29 mouse cellular contexts compared by ENCODE assay signal in genomic region chr1:93769901-93770300, GRCm38 (mm10). TPM values are rescaled to one million over a fixed set of nuclear protein-coding genes. Genes with fewer than 3 reads are reported as not detected.
A peak's percentile ranks its signal among the peaks of the same experiment; 100 is the strongest.
DNase-seq lines count a peak whose midpoint lies in the region; ATAC-seq and TF ChIP-seq lines count a peak whose summit lies in the region.
"Had no signal": no experiment of that assay in that cellular context is flagged by ENCODE, and none has a peak within 500 bp of the region (broad histone marks: within the 10 kb centered on the region; RNA-seq: fewer than 3 reads in every experiment).

No protein-coding gene starts in this region.

- H3K36me3 ChIP-seq in lung, embryonic 16.5 days (ENCODE audit: control insufficient read depth, insufficient read depth, low read length) = peaks cover 20% of the 10 kb centered on the region
- no peaks in the 10 kb centered on the region for H3K36me3 ChIP-seq in heart, adult 2 months (ENCODE audit: control insufficient read depth, insufficient read depth, low read length)

- no peak for TF ChIP-seq POLR2A in lung, adult 2 months (IDR thresholded peaks at IDR 0.05; ENCODE audit: borderline replicate concordance, extremely low read depth, low read depth, low read length)
- no peak for TF ChIP-seq POLR2A in heart, adult 2 months (IDR thresholded peaks at IDR 0.05; ENCODE audit: insufficient read depth, low read depth, low read length)

- TF ChIP-seq CTCF in lung, adult 2 months (IDR thresholded peaks at IDR 0.05; ENCODE audit: insufficient read depth, low read length) = no peak
- TF ChIP-seq CTCF in heart, adult 2 months (IDR thresholded peaks at IDR 0.05) = no peak

- intact Hi-C loops in heart, adult 2 months (cut with DNase I) = no loop called here

- no peak for TF ChIP-seq EP300 in heart, adult 2 months (IDR thresholded peaks at IDR 0.05; ENCODE audit: insufficient read depth, low read depth, low read length)

- DNase-seq in lung, adult 2 months = peak; percentile 9
- peak; percentile 37 for DNase-seq in lung, postnatal 14 days
- peak; percentile 30 to 74 for DNase-seq in lung, postnatal 4 days
- no peak for DNase-seq in heart, adult 2 months
- DNase-seq in T-cell, adult 2 months (ENCODE audit: low spot score) = no peak
- DNase-seq: adrenal gland, adult 2 months; adrenal gland, postnatal 14 days; B cell, adult 2 months; cerebellum, adult 11 months; cerebellum, adult 2 months; cerebellum, adult 9-11 months; cerebellum, postnatal 25 days; forebrain, postnatal 0 days; gastrocnemius, adult 2 months; gastrocnemius, postnatal 14 days; heart, adult 11 months; heart, postnatal 36 days had no signal

- no peaks in the 10 kb centered on the region for H3K9me3 ChIP-seq in lung, embryonic 16.5 days (ENCODE audit: control insufficient read depth, low read length)
- H3K9me3 ChIP-seq: embryonic facial prominence, embryonic 10.5 days; embryonic facial prominence, embryonic 13.5 days; forebrain, embryonic 10.5 days; forebrain, embryonic 13.5 days; heart, embryonic 15.5 days; hindbrain, embryonic 10.5 days had no signal

- peak; percentile 91 for ATAC-seq in lung, embryonic 16.5 days (ENCODE audit: low read depth)
- no peak for ATAC-seq in monocyte, adult 5-6 weeks (replicated peaks; ENCODE audit: insufficient number of reproducible peaks, low FRiP score, low TSS enrichment, poor library complexity, severe bottlenecking)
- ATAC-seq: forebrain, embryonic 13.5 days; forebrain, postnatal 0 days; Patski had no signal

- H3K9ac ChIP-seq in lung, embryonic 16.5 days (ENCODE audit: low read length) = no peak overlapping the region
- no peak overlapping the region for H3K9ac ChIP-seq in heart, adult 2 months (ENCODE audit: low read depth, low read length)
- H3K9ac ChIP-seq: embryonic facial prominence, embryonic 13.5 days; forebrain, embryonic 13.5 days; forebrain, postnatal 0 days; heart, embryonic 12.5 days; heart, embryonic 15.5 days; hindbrain, embryonic 14.5 days had no signal

- H3K4me3 ChIP-seq in lung, adult 2 months (replicated peaks; ENCODE audit: extremely low read depth, low read depth, low read length) = no peak overlapping the region
- no peak overlapping the region for H3K4me3 ChIP-seq in lung, embryonic 16.5 days (ENCODE audit: low read length)
- H3K4me3 ChIP-seq in heart, adult 2 months = no peak overlapping the region
- H3K4me3 ChIP-seq: embryonic facial prominence, embryonic 10.5 days; embryonic facial prominence, embryonic 13.5 days; forebrain, embryonic 10.5 days; forebrain, embryonic 13.5 days; gastrocnemius, adult 2 months; heart, embryonic 12.5 days; heart, embryonic 15.5 days; hindbrain, embryonic 10.5 days had no signal

- 75% methylated on average over 3 of the region's 3 CpGs for WGBS in lung, adult 2 months
- WGBS in lung, embryonic 16.5 days = 67% methylated on average over 3 of the region's 3 CpGs
- 69% methylated on average over 3 of the region's 3 CpGs for WGBS in heart, adult 2 months

- peaks cover 2% of the 10 kb centered on the region; the same call in 1 of the 2 replicates for H3K79me2 ChIP-seq in heart, adult 2 months (replicated peaks; ENCODE audit: control insufficient read depth, insufficient read depth, low read length)

- H3K27ac ChIP-seq in lung, embryonic 16.5 days (ENCODE audit: low read length) = no peak overlapping the region
- H3K27ac ChIP-seq in heart, adult 2 months = no peak overlapping the region
- H3K27ac ChIP-seq: embryonic facial prominence, embryonic 10.5 days; embryonic facial prominence, embryonic 13.5 days; forebrain, embryonic 10.5 days; forebrain, embryonic 13.5 days; gastrocnemius, adult 2 months; heart, embryonic 15.5 days; hindbrain, embryonic 10.5 days; hindbrain, embryonic 14.5 days had no signal

- H3K4me1 ChIP-seq in lung, adult 2 months (ENCODE audit: control insufficient read depth, insufficient read depth, low read length) = no peaks in the 10 kb centered on the region
- H3K4me1 ChIP-seq in lung, embryonic 16.5 days (replicated peaks; ENCODE audit: control insufficient read depth, insufficient read depth, low read length) = no peaks in the 10 kb centered on the region
- H3K4me1 ChIP-seq in heart, adult 2 months (ENCODE audit: control insufficient read depth, insufficient read depth, low read length) = no peaks in the 10 kb centered on the region
- H3K4me1 ChIP-seq: embryonic facial prominence, embryonic 10.5 days; forebrain, embryonic 10.5 days; forebrain, embryonic 13.5 days; heart, embryonic 12.5 days; heart, embryonic 15.5 days; hindbrain, embryonic 10.5 days had no signal

- H3K4me2 ChIP-seq in lung, embryonic 16.5 days (ENCODE audit: low read depth, low read length) = no peak overlapping the region
- H3K4me2 ChIP-seq: embryonic facial prominence, embryonic 13.5 days; forebrain, embryonic 13.5 days; heart, embryonic 12.5 days; heart, embryonic 15.5 days; hindbrain, embryonic 14.5 days had no signal

- H3K27me3 ChIP-seq in lung, embryonic 16.5 days (ENCODE audit: control insufficient read depth, insufficient read depth, low read depth, low read length) = no peaks in the 10 kb centered on the region
- no peaks in the 10 kb centered on the region for H3K27me3 ChIP-seq in heart, adult 2 months (ENCODE audit: control insufficient read depth, insufficient read depth, low read length)
- H3K27me3 ChIP-seq: CH12.LX; embryonic facial prominence, embryonic 13.5 days; forebrain, embryonic 13.5 days; heart, embryonic 12.5 days; heart, embryonic 15.5 days; Patski had no signal

RNA-seq across cellular contexts. Expression of gene Thap4, which starts 15.2 kb away (rescaled TPM):
- polyA plus RNA-seq in lung, adult 2 months (2012; rRNA removed) = 28.5 and 29.3 TPM in 2 replicates
- polyA plus RNA-seq in lung, embryonic 16.5 days (2015; fragmentation: Nextera tagmentation; extraction: Ambion mirVana) = 47.2 and 49.7 TPM in 2 replicates
- total RNA-seq in monocyte, adult 5-6 weeks (2017) = 6.8 to 26.3 TPM (median 11.5 TPM) in 3 replicates
- 10 to 100 TPM; 75.0 to 80.4 TPM for total RNA-seq in heart, adult 2 months (2021)
- 69.0 and 76.9 TPM in 2 replicates for polyA plus RNA-seq in heart, adult 2 months (2012; rRNA removed)

RNA-seq across cellular contexts. Expression of gene Atg4b, which starts 18.6 kb away (rescaled TPM):
- 38.6 and 50.6 TPM in 2 replicates for polyA plus RNA-seq in lung, adult 2 months (2012; rRNA removed)
- 72.1 and 80.3 TPM in 2 replicates for polyA plus RNA-seq in lung, embryonic 16.5 days (2015; fragmentation: Nextera tagmentation; extraction: Ambion mirVana)
- total RNA-seq in monocyte, adult 5-6 weeks (2017) = 21.7 to 86.4 TPM (median 55.1 TPM) in 3 replicates
- 10 to 100 TPM; 33.6 to 36.4 TPM for total RNA-seq in heart, adult 2 months (2021)
- polyA plus RNA-seq in heart, adult 2 months (2012; rRNA removed) = 27.7 and 33.4 TPM in 2 replicates

RNA-seq across cellular contexts. Expression of gene Dtymk, which starts 31.8 kb away (rescaled TPM):
- 26.8 and 29.1 TPM in 2 replicates for polyA plus RNA-seq in lung, adult 2 months (2012; rRNA removed)
- 231 and 238 TPM in 2 replicates for polyA plus RNA-seq in lung, embryonic 16.5 days (2015; fragmentation: Nextera tagmentation; extraction: Ambion mirVana)
- 27.4 to 45.3 TPM (median 39.4 TPM) in 3 replicates for total RNA-seq in monocyte, adult 5-6 weeks (2017)
- 10 to 100 TPM; 22.2 to 22.4 TPM for total RNA-seq in heart, adult 2 months (2021)
- polyA plus RNA-seq in heart, adult 2 months (2012; rRNA removed) = 23.6 and 35.4 TPM in 2 replicates

RNA-seq across cellular contexts. Expression of gene Ing5, which starts 33.9 kb away (rescaled TPM):
- polyA plus RNA-seq in lung, adult 2 months (2012; rRNA removed) = 7.1 and 10.1 TPM in 2 replicates
- 20.1 and 21.1 TPM in 2 replicates for polyA plus RNA-seq in lung, embryonic 16.5 days (2015; fragmentation: Nextera tagmentation; extraction: Ambion mirVana)
- total RNA-seq in monocyte, adult 5-6 weeks (2017) = 31.0 to 39.7 TPM (median 38.6 TPM) in 3 replicates
- total RNA-seq in heart, adult 2 months (2021) = 10 to 100 TPM; 13.0 to 15.1 TPM
- 5.4 and 6.8 TPM in 2 replicates for polyA plus RNA-seq in heart, adult 2 months (2012; rRNA removed)

RNA-seq across cellular contexts. Expression of gene D2hgdh, which starts 54.8 kb away (rescaled TPM):
- polyA plus RNA-seq in lung, adult 2 months (2012; rRNA removed) = 17.0 and 21.3 TPM in 2 replicates
- polyA plus RNA-seq in lung, embryonic 16.5 days (2015; fragmentation: Nextera tagmentation; extraction: Ambion mirVana) = 15.4 and 17.2 TPM in 2 replicates
- 11.0 to 33.9 TPM (median 14.0 TPM) in 3 replicates for total RNA-seq in monocyte, adult 5-6 weeks (2017)
- total RNA-seq in heart, adult 2 months (2021) = 10 to 100 TPM; 32.3 to 35.1 TPM
- polyA plus RNA-seq in heart, adult 2 months (2012; rRNA removed) = 64.1 and 72.6 TPM in 2 replicates

Comparison
In these comparisons a context has a peak if more than half of its experiments do, and no peak if none do; other contexts are left out.
1. DNase-seq: peak in lung, adult 2 months (single experiment), lung, postnatal 14 days (single experiment) and lung, postnatal 4 days (2 of 2); none in heart, adult 2 months (0 of 2) and T-cell, adult 2 months (single experiment).